Mouse (Mus musculus) lung, postnatal 14 days (tissue): ENCODE measurements at regions not wholly inside any gene's neighbourhood (a gene's known extent, or its start where the extent isn't known, plus 50 kb on each side); places are given as distances from the start of the nearest gene placed in this dataset.
"Not testable (repeated sequence)": the region's sequence is repeated elsewhere in the genome, so short reads cannot be mapped to it uniquely, and the experiment has no call there.

Experiments used
- DNase-seq: peaks from one replicate; pipeline ENCODE4 v3.0.0; 2021

DNA sequence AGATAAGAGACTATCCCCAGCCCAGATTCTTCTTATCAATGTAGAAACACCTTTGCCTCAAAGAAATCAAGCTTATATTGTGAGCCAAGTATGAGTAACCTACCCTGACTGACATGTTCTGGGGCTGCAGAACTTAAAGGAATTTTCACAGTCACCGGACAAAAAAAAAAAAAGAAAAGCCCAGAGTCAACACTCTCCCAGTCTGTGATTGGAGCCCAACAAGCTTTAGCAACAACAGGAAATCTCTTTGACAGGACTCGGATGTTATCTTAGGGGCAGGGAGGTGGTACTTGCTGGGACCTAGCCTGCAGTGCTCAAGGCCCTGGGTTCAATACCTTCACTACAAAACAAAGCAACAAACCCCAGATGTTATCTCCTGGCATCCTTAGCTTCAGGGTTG lies 114.2 kb downstream of the Nectin1 start:
- no peak for DNase-seq

DNA sequence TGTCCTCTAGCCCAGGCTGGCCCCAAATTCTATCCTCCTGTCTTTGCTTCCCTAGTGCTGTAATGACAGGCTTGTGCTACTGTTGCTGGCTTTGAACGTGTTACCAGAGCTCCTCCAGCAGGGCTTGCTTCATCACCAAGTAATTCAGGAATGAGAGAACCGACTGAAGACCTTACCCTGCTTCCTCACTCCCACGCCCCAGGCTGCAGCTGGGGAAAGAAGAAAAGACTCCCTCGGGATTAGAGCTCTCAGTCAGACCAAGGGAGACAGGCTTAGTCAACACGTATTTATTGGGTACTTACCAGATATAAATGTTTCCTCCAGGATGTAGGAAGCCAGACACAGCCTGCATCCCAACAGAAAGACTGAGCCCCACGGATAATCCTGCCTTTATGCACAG lies 115.0 kb downstream of the Nectin1 start:
- no peak for DNase-seq

DNA sequence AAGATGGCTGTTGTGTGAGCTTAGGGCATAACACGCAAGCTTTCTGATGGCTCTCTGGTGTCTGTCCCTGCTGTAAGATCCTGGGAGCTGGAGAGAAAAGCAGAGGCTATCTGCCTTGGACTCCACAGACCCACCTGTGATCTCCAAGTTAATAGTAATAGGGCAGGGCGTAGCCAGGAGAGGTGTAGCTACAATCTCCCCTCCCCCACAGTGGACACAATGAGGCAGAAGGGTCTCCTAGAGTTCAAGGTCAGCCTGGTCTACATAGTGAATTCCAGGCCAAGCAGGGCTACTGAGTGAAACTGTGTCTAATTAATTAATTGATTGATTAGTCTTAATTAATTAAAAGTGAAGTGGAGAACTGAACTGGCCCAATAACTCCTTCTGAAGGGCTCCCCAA lies 116.5 kb downstream of the Nectin1 start:
- DNase-seq, result no peak

DNA sequence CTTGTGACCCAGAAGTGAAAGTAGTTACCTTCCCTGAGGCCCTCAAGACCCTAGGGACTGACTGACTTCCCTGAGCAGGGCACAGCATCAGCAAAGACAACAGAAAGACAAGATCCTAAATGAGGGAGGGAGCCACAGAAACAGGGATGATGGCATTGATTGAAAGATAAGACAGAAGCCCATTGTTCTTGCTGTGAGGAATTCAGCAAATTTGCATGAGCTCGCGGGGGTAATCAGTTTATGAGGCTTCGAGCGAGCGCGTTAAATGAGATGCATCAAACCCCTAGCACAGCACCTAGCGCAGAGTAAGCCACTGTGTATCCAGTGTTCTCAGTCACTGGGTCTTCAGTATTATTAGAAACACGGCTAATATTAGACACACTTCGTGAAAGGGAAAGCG lies 117.6 kb downstream of the Nectin1 start:
- no peak for DNase-seq

DNA sequence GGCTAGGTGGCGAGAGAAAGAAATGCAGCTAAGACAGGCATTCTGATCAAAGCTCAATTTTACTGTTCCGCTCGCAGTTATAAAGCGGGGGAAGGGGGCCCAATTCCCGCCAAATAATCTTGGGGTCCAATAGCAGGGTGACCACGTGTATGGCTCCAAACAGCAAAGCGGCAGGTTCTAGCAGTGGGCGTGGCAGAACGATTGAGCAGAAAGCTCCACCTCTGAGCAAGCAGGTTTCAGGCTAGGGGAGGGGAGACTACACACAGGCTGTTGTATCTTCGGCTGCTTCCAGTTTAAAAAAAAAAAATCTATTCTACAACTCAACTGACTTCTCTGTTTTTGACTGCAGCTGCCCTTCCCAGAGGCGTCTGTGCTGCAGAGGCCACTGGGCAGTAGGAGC lies 118.2 kb downstream of the Nectin1 start:
- DNase-seq, result not testable (repeated sequence)

DNA sequence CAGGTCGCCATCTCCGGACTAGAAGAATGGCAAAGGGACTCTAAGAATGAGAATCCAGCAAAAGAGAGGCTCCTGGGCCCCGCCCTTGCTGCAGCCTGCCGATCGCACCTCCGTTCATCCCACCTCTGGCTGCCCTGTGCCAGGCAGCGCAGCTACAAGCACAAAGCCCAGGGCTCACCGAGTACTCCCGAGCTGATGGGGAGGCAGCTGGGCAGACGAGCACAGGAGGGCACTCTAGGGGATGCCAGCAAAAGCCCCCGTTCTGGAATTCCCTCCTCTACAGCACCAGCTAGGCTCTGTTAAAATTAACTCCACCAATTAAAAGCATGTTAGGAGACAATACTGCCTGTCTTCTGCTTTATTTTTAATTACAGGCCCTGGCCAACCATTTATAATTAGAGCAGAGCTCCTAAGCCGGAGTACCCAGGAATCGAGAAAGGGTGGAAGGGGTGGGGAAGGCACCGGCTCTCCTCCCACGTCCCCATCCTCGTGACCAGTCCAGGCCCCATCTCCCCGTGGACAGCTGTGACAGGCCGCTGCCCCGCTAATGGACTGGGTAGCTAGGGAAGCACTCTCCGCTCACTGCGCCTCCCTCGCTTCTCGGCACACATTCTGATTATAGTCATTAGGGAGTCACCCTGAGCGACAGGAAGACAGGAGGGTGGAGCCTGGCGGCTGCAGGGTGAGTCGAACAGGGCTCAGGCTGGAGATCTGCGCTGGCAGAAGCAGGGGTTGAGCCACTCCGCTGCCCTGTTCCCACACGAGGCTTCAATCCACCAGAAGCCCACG lies 120.0 kb downstream of the Nectin1 start:
- DNase-seq, result peak; percentile 32

DNA sequence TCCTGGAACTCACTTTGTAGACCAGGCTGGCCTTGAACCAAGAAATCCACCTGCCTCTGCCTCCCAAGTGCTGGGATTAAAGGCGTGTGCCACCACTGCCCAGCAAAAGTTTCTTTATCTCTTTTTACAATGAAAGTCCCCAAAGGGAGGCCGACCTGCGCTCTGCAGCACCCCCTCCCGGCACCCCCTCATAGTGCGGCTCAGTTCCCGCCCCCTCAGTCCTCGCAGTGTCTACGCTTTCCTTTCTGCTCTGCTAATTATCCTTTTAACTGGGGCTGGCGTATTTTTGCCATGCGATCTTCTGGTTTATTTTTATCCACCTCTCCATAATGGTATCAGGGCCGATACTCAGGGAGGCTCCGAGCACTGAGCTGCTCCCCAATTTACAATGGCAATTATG lies 123.0 kb downstream of the Nectin1 start:
- no peak for DNase-seq

DNA sequence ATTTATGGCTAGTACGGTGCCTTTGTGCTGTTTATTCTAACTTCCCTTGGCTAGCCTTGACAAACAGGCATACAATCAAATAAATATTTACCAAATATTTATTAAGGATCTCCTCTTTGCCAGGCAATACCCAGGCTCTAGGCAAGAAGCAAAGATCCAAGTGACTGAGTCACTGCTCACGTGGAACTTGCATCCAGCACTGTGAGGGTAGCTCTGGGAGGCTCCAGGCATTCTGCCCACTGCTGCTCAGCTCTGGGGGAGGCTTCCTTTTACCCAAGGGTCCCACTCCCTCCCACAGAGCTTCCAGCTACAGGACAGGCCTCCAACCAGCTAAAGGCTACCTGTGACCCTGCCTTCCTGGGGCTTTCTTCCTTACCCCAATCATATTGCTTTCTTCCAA lies 130.1 kb downstream of the Nectin1 start:
- no peak for DNase-seq

DNA sequence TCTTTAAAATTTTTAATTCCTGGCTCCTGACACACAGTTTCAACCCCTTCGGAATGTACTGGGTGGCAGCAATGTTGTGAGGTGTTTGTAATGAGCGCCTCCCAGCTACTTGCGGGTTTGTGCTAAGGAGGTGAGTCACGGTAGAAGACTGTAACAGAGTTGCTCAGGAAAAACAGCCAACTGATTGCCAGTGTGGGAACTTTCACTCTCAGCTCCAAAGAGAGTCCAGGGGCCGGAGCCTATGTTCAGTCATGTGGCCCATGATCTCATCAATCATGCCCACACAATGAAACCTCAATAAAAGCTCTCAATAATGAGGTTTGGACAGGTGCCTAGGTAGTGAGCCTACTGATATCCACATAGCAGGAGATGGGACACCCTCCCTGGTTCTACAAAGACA lies 130.5 kb downstream of the Nectin1 start:
- no peak for DNase-seq

DNA sequence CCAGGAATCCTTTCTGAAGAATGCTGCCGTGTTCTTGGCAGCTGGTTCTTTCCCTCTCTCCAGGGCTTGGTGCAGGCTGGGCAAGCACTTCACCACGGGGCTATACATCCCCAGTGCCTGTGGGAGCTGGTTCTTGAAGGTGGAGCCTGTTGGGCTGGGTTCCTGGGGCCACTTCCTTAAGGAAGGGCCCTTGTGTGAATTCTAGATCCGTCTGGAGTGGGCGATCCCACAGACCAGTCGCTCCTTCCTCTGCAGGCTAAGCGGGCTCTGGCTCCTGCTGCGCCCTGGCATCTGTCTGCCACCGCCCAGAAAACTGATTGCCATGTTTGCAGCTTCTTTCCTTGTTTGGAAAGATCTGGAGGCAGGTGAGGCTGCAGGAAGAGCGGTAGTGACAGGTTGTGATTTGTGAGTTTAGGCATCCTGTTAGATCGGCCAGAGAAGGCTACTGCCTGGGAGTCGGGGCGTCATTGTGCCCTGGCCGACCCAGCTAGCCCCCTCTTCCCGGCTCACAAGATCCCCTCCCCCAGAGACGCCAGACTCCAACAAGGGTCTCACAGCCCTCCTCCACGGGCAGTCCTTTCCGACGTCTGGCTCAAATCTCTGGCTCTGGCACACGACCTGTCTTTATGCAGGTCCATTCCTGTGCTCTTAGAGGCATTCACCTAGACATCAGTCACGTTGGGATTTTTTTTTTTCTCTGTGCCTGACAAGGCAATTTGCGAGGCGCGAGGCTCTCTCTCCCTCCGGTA lies 135.6 kb downstream of the Nectin1 start:
- DNase-seq, result no peak

DNA sequence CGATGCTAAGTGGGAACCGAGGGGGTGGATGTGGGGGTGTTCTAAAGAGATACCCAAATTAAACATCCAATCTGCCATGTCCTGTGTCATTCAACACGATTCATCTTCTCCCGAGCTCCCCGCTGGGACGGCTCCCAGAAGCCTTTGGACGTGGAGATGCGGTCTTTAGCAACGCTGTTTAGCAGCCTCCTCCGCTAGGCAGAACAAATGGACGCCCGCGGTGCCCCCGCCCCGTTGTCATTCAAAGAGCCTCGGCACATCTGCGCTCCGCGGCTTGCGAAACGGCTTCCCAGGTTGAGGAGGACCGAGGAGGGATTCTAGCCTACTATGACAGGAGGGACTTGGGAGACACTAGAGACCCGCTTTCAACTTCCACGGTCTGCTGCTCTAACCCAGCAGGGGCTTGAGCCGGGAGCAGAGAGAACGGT lies 136.2 kb downstream of the Nectin1 start:
- no peak for DNase-seq

DNA sequence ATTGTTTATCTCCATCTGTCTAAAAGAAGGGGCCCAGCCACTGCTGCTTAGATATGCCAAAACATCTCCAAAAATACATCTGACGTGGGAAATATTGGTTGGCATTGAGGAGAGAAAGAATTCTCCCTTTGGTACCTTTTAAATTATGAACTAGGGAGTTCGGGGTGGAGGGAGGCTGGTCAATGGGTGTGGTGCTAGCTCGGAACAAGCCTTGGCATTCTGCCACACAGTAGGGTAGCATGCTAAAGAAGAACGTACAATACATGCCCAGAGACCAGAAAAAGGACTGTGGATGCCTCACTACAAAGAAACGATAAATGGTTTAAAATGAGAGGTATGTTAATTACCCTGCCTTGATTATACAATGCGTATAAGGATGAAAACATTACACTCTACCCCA lies 149.3 kb downstream of the Nectin1 start:
- DNase-seq, result no peak

DNA sequence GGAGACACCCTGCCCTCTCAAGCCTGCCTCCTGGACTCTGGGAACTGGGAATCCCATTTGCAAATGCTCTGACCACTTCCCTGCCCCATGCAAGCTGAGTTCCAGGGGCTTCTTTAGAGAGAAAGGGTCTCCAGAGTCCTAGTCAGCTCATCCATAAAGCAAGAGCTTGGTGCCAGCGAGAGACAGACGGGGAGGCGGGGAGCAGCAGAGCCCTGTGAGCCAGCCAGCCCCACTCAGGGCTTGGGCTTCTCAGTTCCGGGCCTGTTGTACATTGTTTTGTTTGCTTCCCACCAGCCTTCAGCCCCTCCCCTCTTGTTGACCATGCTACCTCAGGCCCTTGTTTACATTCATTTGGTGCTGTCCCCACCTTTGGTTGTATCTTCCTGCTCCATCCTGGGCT lies 143.9 kb upstream of the Thy1 start:
- no peak for DNase-seq

DNA sequence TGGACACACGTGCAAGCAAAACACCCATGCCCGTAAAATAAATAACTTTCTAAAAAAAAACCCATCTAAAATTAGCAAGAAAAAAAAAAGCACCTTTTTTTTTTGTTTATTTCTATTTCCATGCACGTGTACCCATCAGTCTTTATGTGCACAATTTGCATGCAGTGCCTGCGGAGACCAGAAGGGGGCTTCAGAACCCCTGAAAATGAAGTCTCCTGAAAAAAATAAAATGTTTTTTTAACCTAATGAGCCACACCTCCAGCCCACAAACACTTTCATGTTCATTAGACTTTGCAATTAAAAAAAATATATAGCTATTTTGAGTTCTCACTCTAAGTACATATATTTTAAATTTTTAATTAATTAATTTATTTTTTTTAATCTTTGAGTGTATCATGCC lies 134.9 kb upstream of the Thy1 start:
- no peak for DNase-seq

DNA sequence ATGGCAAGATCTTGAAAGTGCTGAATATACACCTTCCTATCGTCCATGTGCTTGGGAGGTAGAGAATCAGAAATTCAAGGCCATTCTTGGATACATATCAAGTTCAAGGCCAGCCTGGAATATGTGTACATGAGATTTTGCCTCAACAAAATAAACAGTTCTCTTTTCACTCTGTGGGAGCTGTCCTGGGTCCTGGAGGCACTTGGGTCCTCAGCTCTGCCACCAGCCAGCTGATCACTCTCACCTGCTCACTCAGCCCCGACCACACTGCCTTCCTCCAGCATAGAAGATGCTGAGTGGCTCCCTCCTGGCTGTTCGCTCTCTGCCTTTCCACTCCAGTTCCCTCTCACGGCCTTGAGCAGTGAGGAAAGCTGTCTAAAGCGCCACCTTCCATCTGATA lies 128.2 kb upstream of the Thy1 start:
- DNase-seq, result no peak

DNA sequence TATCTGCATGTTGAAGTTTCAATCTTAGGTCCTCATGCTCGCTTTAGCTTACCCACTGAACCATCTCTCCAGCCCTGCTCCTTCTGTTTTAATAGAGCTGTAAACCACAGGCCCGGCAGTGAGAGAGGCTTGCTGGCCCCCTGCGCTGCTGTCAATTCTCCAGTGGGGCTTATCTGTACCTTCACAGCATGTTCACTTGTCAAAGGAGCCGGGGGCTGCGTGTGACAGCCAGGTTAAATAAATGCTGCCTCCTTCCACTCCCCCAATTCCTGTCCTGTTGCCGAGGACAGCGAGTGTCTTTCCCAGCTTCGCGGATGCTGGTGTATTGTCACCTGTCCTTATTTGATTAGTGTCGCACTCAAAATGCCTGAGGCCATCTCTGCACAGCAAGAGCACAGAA lies 125.7 kb upstream of the Thy1 start:
- no peak for DNase-seq

DNA sequence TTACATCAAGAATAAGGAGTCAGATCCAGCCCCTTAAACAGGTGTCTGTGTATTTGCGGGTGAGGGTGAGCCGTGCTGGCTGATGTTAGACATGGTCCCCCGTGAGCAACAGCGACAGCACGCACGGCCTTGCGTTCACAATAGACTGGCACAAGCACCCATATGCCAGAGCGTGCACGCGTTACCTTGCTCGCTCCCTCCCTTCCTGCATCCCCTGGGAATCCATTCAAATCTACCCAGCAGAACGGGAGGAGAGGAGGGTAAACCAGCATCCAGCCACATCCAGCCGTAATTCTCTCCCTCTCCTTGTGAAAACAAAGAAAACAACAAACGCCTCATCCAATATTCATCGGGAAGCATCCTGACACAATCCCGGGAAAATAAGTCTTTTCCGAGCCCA lies 124.2 kb upstream of the Thy1 start:
- DNase-seq, result no peak

DNA sequence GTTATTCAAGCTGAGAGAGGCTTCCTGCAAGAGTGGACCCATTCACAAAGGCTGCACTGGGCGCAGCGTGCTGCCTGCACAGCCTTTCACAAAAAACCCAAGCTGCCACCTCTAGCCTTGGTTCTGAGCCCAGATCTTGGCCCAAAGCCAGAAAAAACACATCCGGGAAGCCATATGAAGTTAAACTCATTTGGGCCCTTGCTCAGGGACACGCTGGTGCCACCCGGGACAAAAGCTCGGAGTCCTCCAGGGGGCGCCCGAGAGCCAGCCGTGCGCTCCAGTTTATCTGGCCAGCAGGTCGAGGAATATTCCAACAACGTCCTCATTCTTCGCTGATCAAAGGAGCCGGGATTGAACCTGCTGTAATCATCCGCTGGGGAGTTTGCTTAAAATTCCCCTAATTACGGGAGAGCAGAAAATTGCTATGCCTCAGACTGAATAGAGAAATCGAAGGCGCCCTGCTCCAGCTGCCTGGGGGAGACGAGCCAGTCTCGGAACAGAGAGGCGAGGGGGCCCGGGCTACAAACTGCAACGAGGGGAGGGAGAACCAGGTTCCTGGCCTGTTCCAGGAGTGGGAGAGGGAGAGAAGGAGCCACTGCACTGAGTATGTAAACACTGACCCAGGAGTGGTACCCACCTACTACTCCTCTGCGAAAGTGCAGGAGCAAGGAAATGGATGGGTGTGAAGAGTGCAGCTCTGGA lies 123.0 kb upstream of the Thy1 start:
- peak; percentile 76 for DNase-seq

DNA sequence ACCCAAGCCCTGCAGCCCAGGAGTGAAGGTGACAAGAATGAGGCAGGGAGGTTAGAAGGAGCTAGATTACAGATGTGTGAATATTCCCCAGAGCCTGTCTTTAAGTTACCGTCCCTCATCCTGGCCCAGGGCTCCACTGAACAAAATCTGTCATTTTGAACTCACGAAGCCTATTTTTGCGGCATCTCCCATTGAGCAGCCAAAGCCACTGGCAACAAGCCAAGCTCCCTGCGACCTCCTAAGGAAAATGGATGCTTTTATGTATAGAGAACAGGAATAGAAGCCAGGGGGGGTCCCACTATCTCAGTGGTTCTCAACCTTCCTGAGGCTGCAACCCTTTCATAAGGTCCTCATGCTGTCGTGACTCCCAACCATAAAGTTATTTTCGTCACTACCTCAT lies 121.0 kb upstream of the Thy1 start:
- DNase-seq, result no peak

DNA sequence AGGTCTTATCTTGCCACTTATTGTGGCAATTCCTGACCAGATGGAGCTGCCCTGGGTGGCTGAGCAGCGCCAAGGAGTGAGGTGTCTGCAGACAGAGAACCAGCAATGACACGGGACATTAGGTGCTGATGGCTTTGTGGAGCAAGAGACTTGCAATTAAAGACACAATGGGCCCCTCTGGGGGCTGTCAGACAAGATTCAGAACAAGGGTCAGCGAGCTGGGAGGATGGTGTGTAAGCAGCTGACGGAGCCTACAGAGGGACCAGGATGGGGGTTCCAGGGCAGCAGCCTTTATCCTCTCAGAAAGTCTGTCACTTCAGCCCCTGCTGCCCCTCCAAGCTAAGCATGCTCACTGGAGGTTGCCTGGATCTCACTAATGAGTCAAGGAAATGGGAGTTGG lies 120.1 kb upstream of the Thy1 start:
- no peak for DNase-seq

DNA sequence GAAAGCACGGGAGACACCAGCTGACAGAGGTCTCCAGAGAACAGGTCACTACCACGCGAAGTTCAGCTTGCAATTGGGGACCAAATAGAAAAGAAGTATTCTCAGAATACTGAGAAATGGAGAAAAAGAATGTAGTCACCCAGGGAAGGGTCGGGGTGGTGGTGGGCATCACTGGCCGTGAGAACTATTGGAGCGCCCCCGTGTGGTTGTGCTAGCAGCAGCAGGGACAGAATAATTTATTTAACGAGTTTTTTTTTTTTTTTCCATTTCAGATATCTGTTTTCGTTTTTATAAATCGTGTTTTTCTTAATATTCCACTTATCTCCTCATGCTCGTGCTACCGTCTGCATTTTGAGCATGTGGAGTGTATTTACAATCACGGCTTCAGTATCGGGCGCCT lies 118.4 kb upstream of the Thy1 start:
- peak; percentile 6 for DNase-seq

DNA sequence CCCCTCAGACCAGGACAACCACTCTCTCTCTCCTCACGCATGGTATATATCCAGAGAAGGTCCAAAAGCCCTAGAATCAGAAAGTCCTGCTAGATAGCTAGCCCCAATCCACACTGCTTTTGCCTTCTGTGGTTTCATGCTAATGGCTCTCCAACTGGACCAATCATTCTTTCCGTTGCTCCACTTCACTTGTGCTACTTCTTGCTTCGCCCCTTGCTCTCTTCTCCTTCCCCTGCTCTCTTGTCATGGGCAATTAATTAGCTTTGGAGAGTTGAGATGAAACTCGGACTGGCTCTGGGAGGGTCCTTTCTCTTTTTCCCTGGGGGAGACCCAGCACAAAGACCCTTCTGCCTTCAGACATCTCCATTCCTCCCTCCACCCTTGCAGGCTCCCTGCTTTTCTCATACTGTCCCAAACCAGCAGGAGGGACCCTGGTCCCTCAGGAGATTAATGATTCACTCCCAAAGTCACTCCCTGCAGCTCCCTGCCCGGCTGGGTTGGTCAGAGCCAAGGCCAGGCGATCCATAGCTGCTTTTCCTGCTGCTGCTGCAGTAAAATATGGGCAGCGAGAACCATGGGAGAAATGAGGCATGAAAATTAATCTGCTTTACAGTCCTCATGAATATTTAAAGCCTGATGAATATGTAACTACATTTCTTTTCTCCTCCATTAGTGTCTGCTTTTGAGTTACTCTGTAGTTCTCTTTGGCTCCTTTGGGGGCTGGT lies 113.7 kb upstream of the Thy1 start:
- DNase-seq, result no peak

DNA sequence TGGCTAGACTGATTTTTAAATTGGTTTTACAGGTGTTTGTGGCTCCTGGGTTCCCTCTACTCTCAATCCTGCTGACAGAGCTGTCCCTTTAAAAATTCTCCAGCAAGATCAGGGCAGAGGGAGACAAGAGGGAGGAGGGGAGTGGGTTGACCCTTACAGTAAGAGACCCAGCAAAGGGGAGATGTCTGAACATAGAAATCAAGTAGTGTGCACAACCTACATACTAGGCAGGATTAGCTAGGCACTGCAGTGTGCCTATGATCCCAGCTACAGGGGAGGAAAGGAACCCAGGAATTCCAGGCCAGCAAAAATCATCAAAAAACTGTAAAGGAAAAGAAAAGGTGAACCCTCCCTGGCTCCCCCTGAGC lies 113.2 kb upstream of the Thy1 start:
- no peak for DNase-seq
